Mouse (Mus musculus): ENCODE results near the gene Zscan2. TPM values are rescaled to one million over a fixed set of nuclear protein-coding genes. Genes with fewer than 3 reads are reported as not detected.

Gene Zscan2
- polyA plus RNA-seq, 1 experiment from 2014 or later = 0.63 TPM

GRCm38 (mm10) chr7:80845621-80846279, 15.0 kb upstream of the Zscan2 start:
- no peak overlapping the region for H3K4me3 ChIP-seq (ENCODE audit: low read depth, low read length)
- ATAC-seq (ENCODE audit: low FRiP score, low TSS enrichment) (no peak), DNase-seq (ENCODE audit: low spot score) (no peak)
- 0 out of 2 replicates have a peak overlapping the region, but pooled peaks have one; percentile 27 for H3K9ac ChIP-seq (ENCODE audit: low read length)
- no peaks in the 10 kb centered on the region for H3K36me3 ChIP-seq (ENCODE audit: control insufficient read depth, insufficient read depth, low read length)
- no peaks in the 10 kb centered on the region for H3K27me3 ChIP-seq (ENCODE audit: control insufficient read depth, insufficient read depth, low read length)
- H3K4me2 ChIP-seq (replicated peaks; ENCODE audit: low read depth) = no peak overlapping the region
- TF ChIP-seq CTCF (IDR thresholded peaks at IDR 0.05; ENCODE audit: low read depth) (no peak), EP300 (optimal IDR thresholded peaks at IDR 0.05) (no peak)
- H3K27ac ChIP-seq (replicated peaks) = no peak overlapping the region
- H3K4me1 ChIP-seq (replicated peaks; ENCODE audit: control insufficient read depth, insufficient read depth) = 0 out of 2 replicates have a peak, but pooled peaks cover 1% of the 10 kb centered on the region
- WGBS = 54% methylated on average over 15 of the region's 15 CpGs
- no peaks in the 10 kb centered on the region for H3K9me3 ChIP-seq (ENCODE audit: control insufficient read depth, low read length)

DNA sequence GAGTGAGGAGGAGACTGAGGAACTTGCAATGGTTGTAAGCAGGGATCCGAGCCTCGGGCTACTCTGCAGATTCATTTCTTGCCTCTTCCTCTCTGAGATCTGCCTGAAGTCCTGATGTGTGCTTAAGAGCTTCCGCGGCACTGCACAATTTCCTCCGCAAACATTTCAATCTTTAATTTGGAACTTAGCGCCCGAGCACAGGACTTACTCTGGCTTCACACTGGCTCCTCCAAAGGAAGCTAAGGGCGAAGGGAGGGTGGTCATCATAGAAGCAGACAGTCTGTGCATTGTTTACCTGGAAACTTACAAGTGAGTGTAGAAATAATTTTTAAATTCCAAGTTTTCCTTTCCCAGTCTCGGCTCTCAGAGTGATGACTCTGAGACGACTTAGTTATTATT, 14.4 kb upstream of the Zscan2 start:
- H3K27me3 ChIP-seq (ENCODE audit: control insufficient read depth, insufficient read depth, low read length) = no peaks in the 10 kb centered on the region
- H3K4me3 ChIP-seq (ENCODE audit: low read depth, low read length) = no peak overlapping the region
- no peak for DNase-seq (ENCODE audit: low spot score)
- H3K36me3 ChIP-seq (ENCODE audit: control insufficient read depth, insufficient read depth, low read length) = no peaks in the 10 kb centered on the region
- no peak overlapping the region for H3K27ac ChIP-seq (replicated peaks)
- H3K4me2 ChIP-seq (replicated peaks; ENCODE audit: low read depth) = no peak overlapping the region
- H3K4me1 ChIP-seq (replicated peaks; ENCODE audit: control insufficient read depth, insufficient read depth) = no peaks in the 10 kb centered on the region
- no peak for TF ChIP-seq CTCF (IDR thresholded peaks at IDR 0.05; ENCODE audit: low read depth)
- TF ChIP-seq EP300 (optimal IDR thresholded peaks at IDR 0.05) = no peak
- H3K9ac ChIP-seq (ENCODE audit: low read length) = 0 out of 2 replicates have a peak overlapping the region, but pooled peaks have one; percentile 27
- 74% methylated on average over 10 of the region's 10 CpGs for WGBS
- H3K9me3 ChIP-seq (ENCODE audit: control insufficient read depth, low read length) = no peaks in the 10 kb centered on the region
- no peak for ATAC-seq (ENCODE audit: low FRiP score, low TSS enrichment)

- Histone ChIP-seq H3K27me3 (ENCODE audit: control insufficient read depth, insufficient read depth, low read length) (no peaks in the 10 kb centered on the region), H3K27ac (replicated peaks) (no peak overlapping the region), H3K4me2 (replicated peaks; ENCODE audit: low read depth) (no peak overlapping the region), H3K4me1 (replicated peaks; ENCODE audit: control insufficient read depth, insufficient read depth) (no peaks in the 10 kb centered on the region), H3K4me3 (ENCODE audit: low read depth, low read length) (no peak overlapping the region), H3K36me3 (ENCODE audit: control insufficient read depth, insufficient read depth, low read length) (no peaks in the 10 kb centered on the region), H3K9ac (ENCODE audit: low read length) (no peak overlapping the region), H3K9me3 (ENCODE audit: control insufficient read depth, low read length) (no peaks in the 10 kb centered on the region)
- no peak for TF ChIP-seq EP300 (optimal IDR thresholded peaks at IDR 0.05)
- no peak for TF ChIP-seq CTCF (IDR thresholded peaks at IDR 0.05; ENCODE audit: low read depth)
- 86% methylated on average over 5 of the region's 5 CpGs for WGBS
- ATAC-seq (ENCODE audit: low FRiP score, low TSS enrichment) (no peak), DNase-seq (ENCODE audit: low spot score) (no peak)
These were observed 14.0 kb upstream of the Zscan2 start for GRCm38 (mm10) chr7:80846709-80847108.

- 77% methylated on average over 2 of the region's 2 CpGs for WGBS
These were observed 11.5 kb upstream of the Zscan2 start for GRCm38 (mm10) chr7:80849267-80849666.

GRCm38 (mm10) chr7:80849710-80850109, 11.0 kb upstream of the Zscan2 start:
- TF ChIP-seq EP300 (optimal IDR thresholded peaks at IDR 0.05) (no peak), CTCF (IDR thresholded peaks at IDR 0.05; ENCODE audit: low read depth) (peak; percentile 97)
- no peak overlapping the region for H3K9ac ChIP-seq (ENCODE audit: low read length)
- no peaks in the 10 kb centered on the region for H3K4me1 ChIP-seq (replicated peaks; ENCODE audit: control insufficient read depth, insufficient read depth)
- peak; percentile 80 for ATAC-seq (ENCODE audit: low FRiP score, low TSS enrichment)
- no peak overlapping the region for H3K27ac ChIP-seq (replicated peaks)
- 28% methylated on average over 4 of the region's 4 CpGs for WGBS
- no peak overlapping the region for H3K4me3 ChIP-seq (ENCODE audit: low read depth, low read length)
- no peaks in the 10 kb centered on the region for H3K27me3 ChIP-seq (ENCODE audit: control insufficient read depth, insufficient read depth, low read length)
- no peaks in the 10 kb centered on the region for H3K9me3 ChIP-seq (ENCODE audit: control insufficient read depth, low read length)
- H3K4me2 ChIP-seq (replicated peaks; ENCODE audit: low read depth) = no peak overlapping the region
- no peaks in the 10 kb centered on the region for H3K36me3 ChIP-seq (ENCODE audit: control insufficient read depth, insufficient read depth, low read length)
- peak; percentile 51 for DNase-seq (ENCODE audit: low spot score)

More at GRCm38 (mm10) chr7:80849267-80849666, 11.5 kb upstream of the Zscan2 start:
- DNase-seq (ENCODE audit: low spot score) (no peak), ATAC-seq (ENCODE audit: low FRiP score, low TSS enrichment) (no peak)
- H3K4me3 ChIP-seq (ENCODE audit: low read depth, low read length) = no peak overlapping the region
- no peak overlapping the region for H3K9ac ChIP-seq (ENCODE audit: low read length)
- no peaks in the 10 kb centered on the region for H3K27me3 ChIP-seq (ENCODE audit: control insufficient read depth, insufficient read depth, low read length)
- TF ChIP-seq EP300 (optimal IDR thresholded peaks at IDR 0.05) (no peak), CTCF (IDR thresholded peaks at IDR 0.05; ENCODE audit: low read depth) (no peak)
- H3K9me3 ChIP-seq (ENCODE audit: control insufficient read depth, low read length) = no peaks in the 10 kb centered on the region
- no peaks in the 10 kb centered on the region for H3K36me3 ChIP-seq (ENCODE audit: control insufficient read depth, insufficient read depth, low read length)
- no peak overlapping the region for H3K4me2 ChIP-seq (replicated peaks; ENCODE audit: low read depth)
- H3K27ac ChIP-seq (replicated peaks) = no peak overlapping the region
- no peaks in the 10 kb centered on the region for H3K4me1 ChIP-seq (replicated peaks; ENCODE audit: control insufficient read depth, insufficient read depth)

DNA sequence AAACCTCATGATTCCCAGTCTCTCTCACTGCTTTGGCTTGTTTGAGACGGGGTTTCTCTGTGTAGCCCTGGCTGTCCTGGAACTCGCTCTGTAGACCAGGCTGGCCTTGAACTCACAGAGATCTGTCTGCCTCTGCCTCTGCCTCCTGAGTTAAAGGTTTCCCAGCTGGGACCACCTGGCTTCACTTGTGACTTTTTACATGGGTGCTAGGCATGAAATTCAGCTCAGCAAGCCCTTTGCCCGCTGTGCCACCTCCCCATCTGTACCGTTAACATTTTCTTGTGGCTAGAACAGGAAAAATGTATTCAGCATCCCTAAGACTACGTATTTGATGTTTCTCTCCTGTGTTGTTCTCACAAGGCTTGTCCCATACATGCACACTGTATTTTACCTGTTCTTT, 10.2 kb upstream of the Zscan2 start:
- no peak for ATAC-seq (ENCODE audit: low FRiP score, low TSS enrichment)
- DNase-seq (ENCODE audit: low spot score) = no peak
- Histone ChIP-seq H3K9me3 (ENCODE audit: control insufficient read depth, low read length) (no peaks in the 10 kb centered on the region), H3K4me3 (ENCODE audit: low read depth, low read length) (no peak overlapping the region), H3K4me2 (replicated peaks; ENCODE audit: low read depth) (no peak overlapping the region), H3K9ac (ENCODE audit: low read length) (no peak overlapping the region), H3K27me3 (ENCODE audit: control insufficient read depth, insufficient read depth, low read length) (no peaks in the 10 kb centered on the region), H3K36me3 (ENCODE audit: control insufficient read depth, insufficient read depth, low read length) (no peaks in the 10 kb centered on the region), H3K4me1 (replicated peaks; ENCODE audit: control insufficient read depth, insufficient read depth) (no peaks in the 10 kb centered on the region), H3K27ac (replicated peaks) (no peak overlapping the region)
- WGBS = 78% methylated on average over 5 of the region's 5 CpGs
- TF ChIP-seq CTCF (IDR thresholded peaks at IDR 0.05; ENCODE audit: low read depth) (no peak), EP300 (optimal IDR thresholded peaks at IDR 0.05) (no peak)
